Mouse (Mus musculus) neutrophil, adult 83 days (primary cell): ENCODE data around the gene Lepr. TPM values are rescaled to one million over a fixed set of nuclear protein-coding genes. Genes with fewer than 3 reads are reported as not detected.

Experiments used
- total RNA-seq, 2 experiments: library from RNA; stranded (reverse); gene quantifications; one replicate each; pipeline ENCODE4 v1.2.4; 2023

Gene Lepr
- total RNA-seq = under 1 TPM; 0.18 to 0.49 TPM

DNA sequence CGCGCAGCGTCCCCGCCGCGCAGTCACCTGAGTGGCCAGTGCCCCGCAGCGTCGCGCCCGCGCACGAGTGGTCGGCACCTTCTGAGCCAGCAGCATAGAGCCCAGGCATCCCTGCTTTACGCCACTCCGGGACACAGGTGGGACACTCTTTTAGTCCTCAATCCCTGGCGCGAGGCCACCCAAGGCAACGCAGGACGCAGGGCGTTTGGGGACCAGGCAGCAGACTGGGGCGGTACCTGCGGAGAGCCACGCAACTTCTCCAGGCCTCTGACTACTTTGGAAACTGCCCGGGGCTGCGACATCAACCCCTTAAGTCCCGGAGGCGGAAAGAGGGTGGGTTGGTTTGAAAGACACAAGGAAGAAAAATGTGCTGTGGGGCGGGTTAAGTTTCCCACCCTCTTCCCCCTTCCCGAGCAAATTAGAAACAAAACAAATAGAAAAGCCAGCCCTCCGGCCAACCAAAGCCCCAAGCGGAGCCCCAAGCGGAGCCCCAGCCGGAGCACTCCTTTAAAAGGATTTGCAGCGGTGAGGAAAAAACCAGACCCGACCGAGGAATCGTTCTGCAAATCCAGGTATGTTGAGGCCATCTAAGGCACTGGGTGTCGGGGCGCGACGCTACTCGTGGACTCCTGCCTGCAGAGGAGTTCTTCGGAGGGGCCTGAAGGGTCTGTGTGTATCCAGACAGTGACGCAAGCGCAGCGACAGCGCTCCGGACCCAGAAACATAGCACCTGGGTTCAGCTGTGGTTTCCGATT, at the start of gene Lepr:
Lepr (plus strand) TSS at position 38 of the 755 bp plus-strand sequence.

DNA sequence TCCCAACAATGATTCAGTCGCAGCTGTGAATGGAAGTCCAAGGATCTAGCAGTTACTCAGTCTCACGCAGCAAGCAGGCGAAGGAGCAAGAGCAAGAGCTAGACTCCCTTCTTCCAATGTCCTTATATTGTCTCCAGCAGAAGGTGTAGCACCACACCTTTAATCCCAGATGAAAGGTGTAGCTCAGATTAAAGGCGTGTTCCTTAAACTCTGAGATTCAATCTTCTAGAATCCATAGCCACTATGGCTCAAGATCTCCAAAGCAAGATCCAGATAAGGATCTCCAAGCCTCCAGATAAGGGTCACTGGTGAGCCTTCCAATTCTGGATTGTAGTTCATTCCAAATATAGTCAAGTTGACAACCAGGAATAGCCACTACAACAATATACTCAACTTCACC, 126.7 kb downstream of the Lepr start, which contains the start of gene B020004J07Rik:
B020004J07Rik (minus strand) TSS at position 101 of the 400 bp plus-strand sequence.

Other genes starting within 250 kb of the Lepr start
- gene Dnajc6, start 220.8 kb upstream of the Lepr start, total RNA-seq = 1 to 10 TPM; 4.5 TPM
- 10 to 100 TPM; 51.2 to 57.4 TPM for gene Leprot, start 69.7 kb upstream of the Lepr start, total RNA-seq
- not detected for gene B020004J07Rik, start 126.6 kb downstream of the Lepr start, total RNA-seq
- gene C130073F10Rik, start 176.4 kb downstream of the Lepr start, total RNA-seq = not detected
- not detected for gene Gm12800, start 191.7 kb downstream of the Lepr start, total RNA-seq
- not detected for gene Gm12794, start 223.0 kb downstream of the Lepr start, total RNA-seq